Mouse (Mus musculus): Measurements from ENCODE around the gene Bach2. TPM values are rescaled to one million over a fixed set of nuclear protein-coding genes. Genes with fewer than 3 reads are reported as not detected.
A peak's percentile ranks its signal among the peaks of the same experiment; 100 is the strongest.

Bach2 gene
- polyA plus RNA-seq, 1 experiment from 2014 or later: 7.7 TPM

GRCm38 (mm10) chr4:32560724-32561554, 322.3 kb downstream of the Bach2 start:
- no peaks in the 10 kb centered on the region for H3K27me3 ChIP-seq (ENCODE audit: low read depth, poor library complexity, severe bottlenecking)
- H3K36me3 ChIP-seq: peaks cover 33% of the 10 kb centered on the region
- H3K9me3 ChIP-seq (replicated peaks): 0 out of 2 replicates have a peak, but pooled peaks cover 3% of the 10 kb centered on the region
- H3K27ac ChIP-seq (replicated peaks): peak overlapping the region; percentile 74
- H3K4me1 ChIP-seq: peaks cover 28% of the 10 kb centered on the region
- DNase-seq (ENCODE audit: low spot score): peak; percentile 28
- 58% methylated on average over 8 of the region's 8 CpGs for WGBS
- no peak overlapping the region for H3K4me3 ChIP-seq

GRCm38 (mm10) chr4:32561555-32562095, 323.0 kb downstream of the Bach2 start:
- H3K36me3 ChIP-seq: peaks cover 33% of the 10 kb centered on the region
- H3K27me3 ChIP-seq (ENCODE audit: low read depth, poor library complexity, severe bottlenecking): no peaks in the 10 kb centered on the region
- no peak overlapping the region for H3K4me3 ChIP-seq
- H3K4me1 ChIP-seq: peaks cover 28% of the 10 kb centered on the region
- 0 out of 2 replicates have a peak, but pooled peaks cover 3% of the 10 kb centered on the region for H3K9me3 ChIP-seq (replicated peaks)
- DNase-seq (ENCODE audit: low spot score): peak; percentile 50
- H3K27ac ChIP-seq (replicated peaks): peak overlapping the region; percentile 74
- WGBS: 53% methylated on average over 12 of the region's 12 CpGs

DNA sequence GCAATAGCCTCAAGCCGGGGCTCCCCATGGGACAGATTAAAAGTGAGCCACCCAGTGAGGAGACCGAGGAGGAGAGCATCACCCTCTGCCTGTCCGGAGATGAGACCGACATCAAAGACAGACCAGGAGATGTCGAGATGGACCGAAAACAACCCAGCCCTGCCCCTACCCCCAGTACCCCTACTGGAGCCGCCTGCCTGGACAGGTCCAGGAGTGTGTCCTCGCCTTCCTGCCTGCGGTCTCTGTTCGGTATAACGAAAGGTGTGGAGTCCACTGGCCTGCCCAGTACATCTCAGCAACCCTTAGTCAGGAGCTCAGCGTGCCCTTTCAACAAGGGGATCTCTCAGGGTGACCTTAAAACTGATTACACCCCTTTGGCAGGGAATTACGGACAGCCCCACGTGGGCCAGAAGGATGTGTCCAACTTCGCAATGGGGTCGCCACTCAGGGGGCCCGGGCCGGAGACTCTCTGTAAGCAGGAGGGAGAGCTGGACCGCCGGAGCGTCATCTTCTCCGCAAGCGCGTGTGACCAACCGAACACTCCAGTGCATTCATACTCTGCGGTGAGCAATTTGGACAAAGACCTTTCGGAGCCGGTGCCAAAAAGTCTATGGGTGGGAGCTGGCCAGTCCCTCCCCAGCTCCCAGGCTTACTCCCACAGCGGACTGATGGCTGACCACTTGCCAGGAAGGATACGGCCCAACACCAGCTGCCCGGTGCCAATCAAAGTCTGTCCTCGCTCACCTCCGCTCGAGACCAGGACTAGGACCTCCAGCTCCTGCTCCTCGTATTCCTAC, 323.9 kb downstream of the Bach2 start:
- peak overlapping the region; percentile 74 for H3K27ac ChIP-seq (replicated peaks)
- DNase-seq (ENCODE audit: low spot score): no peak
- H3K36me3 ChIP-seq: peaks cover 33% of the 10 kb centered on the region
- H3K4me3 ChIP-seq: no peak overlapping the region
- no peaks in the 10 kb centered on the region for H3K27me3 ChIP-seq (ENCODE audit: low read depth, poor library complexity, severe bottlenecking)
- 96% methylated on average over 35 of the region's 35 CpGs for WGBS
- H3K4me1 ChIP-seq: peaks cover 28% of the 10 kb centered on the region
- H3K9me3 ChIP-seq (replicated peaks): 0 out of 2 replicates have a peak, but pooled peaks cover 3% of the 10 kb centered on the region

- Histone ChIP-seq H3K27me3 (ENCODE audit: low read depth, poor library complexity, severe bottlenecking) (no peaks in the 10 kb centered on the region), H3K27ac (replicated peaks) (no peak overlapping the region), H3K36me3 (peaks cover 33% of the 10 kb centered on the region), H3K4me1 (peaks cover 32% of the 10 kb centered on the region), H3K4me3 (no peak overlapping the region), H3K9me3 (replicated peaks) (no peaks in the 10 kb centered on the region)
- 90% methylated on average over 7 of the region's 7 CpGs for WGBS
- no peak for DNase-seq (ENCODE audit: low spot score)
These were observed 325.8 kb downstream of the Bach2 start for GRCm38 (mm10) chr4:32564416-32564815.

- peaks cover 33% of the 10 kb centered on the region for H3K36me3 ChIP-seq
- DNase-seq (ENCODE audit: low spot score): no peak
- H3K27me3 ChIP-seq (ENCODE audit: low read depth, poor library complexity, severe bottlenecking): no peaks in the 10 kb centered on the region
- no peak overlapping the region for H3K4me3 ChIP-seq
- whole genome bisulfite sequencing: 88% methylated on average over 8 of the region's 8 CpGs
- H3K4me1 ChIP-seq: peaks cover 34% of the 10 kb centered on the region
- no peaks in the 10 kb centered on the region for H3K9me3 ChIP-seq (replicated peaks)
- no peak overlapping the region for H3K27ac ChIP-seq (replicated peaks)
These were observed 326.3 kb downstream of the Bach2 start for GRCm38 (mm10) chr4:32564918-32565317.

DNA sequence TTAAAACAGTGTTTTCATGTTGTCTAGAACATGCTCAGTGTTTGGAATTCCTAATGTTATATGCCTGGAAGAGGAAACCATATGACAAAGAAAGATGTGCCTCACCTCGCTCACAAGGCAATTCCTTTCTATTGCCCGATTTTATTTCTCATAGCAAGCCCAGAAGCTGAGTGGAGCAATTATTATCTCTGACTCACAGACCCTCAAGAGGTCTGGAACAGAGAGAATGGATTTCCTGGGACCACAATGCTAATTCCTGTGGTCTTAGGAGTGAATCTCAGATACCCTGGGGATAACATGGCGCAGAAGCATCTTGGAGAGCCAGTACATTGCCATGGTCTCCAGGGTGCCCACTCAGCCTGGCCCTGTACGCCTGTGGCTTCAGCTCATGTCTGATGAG, 330.4 kb downstream of the Bach2 start:
- peaks cover 26% of the 10 kb centered on the region for H3K4me1 ChIP-seq
- H3K36me3 ChIP-seq: peaks cover 9% of the 10 kb centered on the region; the same call in 1 of the 2 replicates
- no peak for DNase-seq (ENCODE audit: low spot score)
- 90% methylated on average over 4 of the region's 4 CpGs for WGBS
- H3K27ac ChIP-seq (replicated peaks): no peak overlapping the region
- no peaks in the 10 kb centered on the region for H3K9me3 ChIP-seq (replicated peaks)
- H3K27me3 ChIP-seq (ENCODE audit: low read depth, poor library complexity, severe bottlenecking): no peaks in the 10 kb centered on the region
- H3K4me3 ChIP-seq: no peak overlapping the region

- peak; percentile 54 for DNase-seq (ENCODE audit: low spot score)
- H3K27ac ChIP-seq (replicated peaks): peak overlapping the region; percentile 67
- no peaks in the 10 kb centered on the region for H3K9me3 ChIP-seq (replicated peaks)
- H3K27me3 ChIP-seq (ENCODE audit: low read depth, poor library complexity, severe bottlenecking): no peaks in the 10 kb centered on the region
- H3K36me3 ChIP-seq: no peaks in the 10 kb centered on the region
- peaks cover 26% of the 10 kb centered on the region for H3K4me1 ChIP-seq
- 49% methylated on average over 17 of the region's 17 CpGs for WGBS
- H3K4me3 ChIP-seq: no peak overlapping the region
These were observed 331.7 kb downstream of the Bach2 start for GRCm38 (mm10) chr4:32569995-32570938.

DNA sequence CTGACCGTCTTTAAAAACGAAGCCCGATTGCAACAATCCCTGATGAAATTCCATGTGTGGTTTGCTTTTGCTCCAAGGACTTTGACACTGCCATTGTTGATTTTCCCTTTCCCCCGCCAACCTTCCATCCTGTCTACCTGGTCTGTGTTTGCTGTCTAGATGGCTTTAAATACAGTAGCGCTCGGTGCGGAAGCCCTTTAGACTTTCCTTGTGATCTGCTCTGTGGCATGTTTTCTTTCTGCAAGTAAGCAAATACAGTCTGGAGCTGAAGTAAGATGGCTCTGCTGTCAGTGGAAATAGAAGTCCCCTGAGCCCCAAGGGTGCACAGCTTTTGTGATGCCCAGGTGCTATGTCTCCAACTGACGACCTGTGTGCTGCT, 332.3 kb downstream of the Bach2 start:
- Histone ChIP-seq H3K4me3 (no peak overlapping the region), H3K27ac (replicated peaks) (peak overlapping the region; percentile 30; the same call in 1 of the 2 replicates), H3K27me3 (ENCODE audit: low read depth, poor library complexity, severe bottlenecking) (no peaks in the 10 kb centered on the region), H3K9me3 (replicated peaks) (no peaks in the 10 kb centered on the region), H3K4me1 (peaks cover 26% of the 10 kb centered on the region), H3K36me3 (peaks cover under 1% of the 10 kb centered on the region)
- 77% methylated on average over 8 of the region's 8 CpGs for WGBS
- DNase-seq (ENCODE audit: low spot score): no peak

DNA sequence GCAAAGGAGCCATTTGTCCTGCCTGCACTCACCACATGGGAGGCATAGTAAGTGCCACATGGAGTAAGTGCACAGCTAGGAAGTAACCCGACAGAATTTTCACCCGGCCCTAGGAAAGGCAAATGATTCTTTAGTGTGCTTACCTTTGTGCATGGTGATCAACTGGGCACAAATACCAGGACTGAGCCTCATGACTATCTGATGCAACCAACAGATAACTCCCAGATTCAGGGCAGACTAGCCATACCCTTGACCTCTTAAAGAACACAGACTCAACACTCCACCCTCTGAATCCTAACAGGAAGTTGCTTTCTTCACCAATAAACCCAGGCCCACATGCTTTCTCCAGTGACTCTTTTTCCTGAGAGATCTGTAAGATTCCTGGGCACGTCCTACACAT, 332.8 kb downstream of the Bach2 start:
- H3K27me3 ChIP-seq (ENCODE audit: low read depth, poor library complexity, severe bottlenecking): no peaks in the 10 kb centered on the region
- H3K27ac ChIP-seq (replicated peaks): 0 out of 2 replicates have a peak overlapping the region, but pooled peaks have one; percentile 30
- DNase-seq (ENCODE audit: low spot score): no peak
- H3K36me3 ChIP-seq: peaks cover 6% of the 10 kb centered on the region
- H3K4me1 ChIP-seq: peaks cover 26% of the 10 kb centered on the region
- H3K9me3 ChIP-seq (replicated peaks): no peaks in the 10 kb centered on the region
- WGBS: 79% methylated on average over 3 of the region's 3 CpGs
- H3K4me3 ChIP-seq: no peak overlapping the region

DNA sequence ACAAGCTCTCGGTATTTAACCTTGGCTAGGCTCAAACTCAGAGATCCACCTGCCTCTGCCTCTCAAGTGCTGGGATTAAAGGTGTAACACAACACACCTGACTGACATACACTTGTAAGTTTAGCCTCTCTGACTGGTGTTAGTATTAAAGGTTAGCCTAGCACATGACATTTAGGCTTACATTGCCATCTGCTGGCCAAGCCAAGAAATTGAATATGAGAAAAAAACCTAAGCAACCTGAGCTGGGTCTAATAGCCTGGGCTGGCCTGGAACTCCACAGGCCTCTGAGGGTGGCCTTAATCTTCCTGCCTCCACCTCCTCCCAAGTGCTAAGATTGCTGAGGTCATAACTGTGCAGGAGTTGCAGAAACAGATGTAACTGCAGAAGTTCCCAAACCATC, 333.5 kb downstream of the Bach2 start:
- 66% methylated on average over 1 of the region's 1 CpGs for WGBS
- Histone ChIP-seq H3K4me3 (no peak overlapping the region), H3K27ac (replicated peaks) (no peak overlapping the region), H3K27me3 (ENCODE audit: low read depth, poor library complexity, severe bottlenecking) (no peaks in the 10 kb centered on the region), H3K4me1 (peaks cover 26% of the 10 kb centered on the region), H3K36me3 (peaks cover 9% of the 10 kb centered on the region), H3K9me3 (replicated peaks) (no peaks in the 10 kb centered on the region)
- peak; percentile 39 for DNase-seq (ENCODE audit: low spot score)

DNA sequence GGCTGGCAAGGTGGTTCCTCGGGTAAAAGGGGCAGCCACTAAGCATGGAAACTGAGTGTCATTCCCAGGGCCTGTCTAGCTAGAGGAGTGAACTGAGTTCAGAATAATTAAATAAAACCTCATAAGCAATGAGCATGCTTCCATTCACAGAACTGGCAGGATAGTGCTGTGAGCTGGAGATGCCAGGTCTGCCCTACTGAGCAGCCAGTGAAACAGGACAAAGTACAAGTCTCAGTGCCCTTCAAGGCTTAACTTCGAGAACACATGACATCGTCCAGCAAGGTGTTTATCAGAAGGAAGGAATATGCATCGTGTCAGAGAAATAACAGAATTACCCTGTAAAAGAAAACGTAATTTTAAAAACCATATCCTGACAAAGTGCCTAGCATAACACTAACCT, 335.0 kb downstream of the Bach2 start:
- Histone ChIP-seq H3K27ac (replicated peaks) (no peak overlapping the region), H3K4me3 (no peak overlapping the region), H3K36me3 (peaks cover 9% of the 10 kb centered on the region), H3K4me1 (peaks cover 26% of the 10 kb centered on the region), H3K27me3 (ENCODE audit: low read depth, poor library complexity, severe bottlenecking) (no peaks in the 10 kb centered on the region), H3K9me3 (replicated peaks) (no peaks in the 10 kb centered on the region)
- DNase-seq (ENCODE audit: low spot score): no peak
- WGBS: 90% methylated on average over 5 of the region's 5 CpGs

DNA sequence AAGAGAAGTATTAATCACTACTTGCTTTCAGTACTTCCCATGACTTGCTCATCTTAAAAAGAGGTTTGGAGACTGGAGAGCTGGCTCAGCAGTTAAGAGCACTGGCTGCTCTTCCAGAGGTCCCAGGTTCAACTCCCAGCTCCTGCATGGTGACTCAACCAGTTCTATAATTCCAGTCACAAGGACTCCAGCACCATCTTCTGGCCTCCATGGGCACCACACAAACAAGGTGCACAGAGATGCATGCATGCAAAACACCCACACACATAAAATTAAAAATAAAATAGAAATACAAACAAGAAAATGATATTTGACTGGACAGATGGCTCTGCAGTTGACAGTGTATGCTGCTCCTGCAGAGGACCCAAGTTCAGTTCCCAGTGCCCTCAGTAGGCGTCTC, 336.0 kb downstream of the Bach2 start:
- H3K27ac ChIP-seq (replicated peaks): no peak overlapping the region
- H3K4me3 ChIP-seq: no peak overlapping the region
- H3K4me1 ChIP-seq: peaks cover 20% of the 10 kb centered on the region
- WGBS: 82% methylated on average over 1 of the region's 1 CpGs
- peaks cover 11% of the 10 kb centered on the region for H3K36me3 ChIP-seq
- H3K27me3 ChIP-seq (ENCODE audit: low read depth, poor library complexity, severe bottlenecking): no peaks in the 10 kb centered on the region
- DNase-seq (ENCODE audit: low spot score): no peak
- no peaks in the 10 kb centered on the region for H3K9me3 ChIP-seq (replicated peaks)

All from midbrain, embryonic 10.5 days (tissue).